Mouse (Mus musculus): ENCODE results near the gene Sptssa.

- TF ChIP-seq EP300 (IDR thresholded peaks at IDR 0.05; ENCODE audit: low read depth), result no peak
- no peak for TF ChIP-seq CTCF (IDR thresholded peaks at IDR 0.05; ENCODE audit: low read depth)
Measured at GRCm38 (mm10) chr12:54598358-54598757, 58.0 kb downstream of the Sptssa start.
